Mouse (Mus musculus) kidney, embryonic 14.5 days (tissue): ENCODE results near the gene Thnsl1. TPM values are rescaled to one million over a fixed set of nuclear protein-coding genes. Genes with fewer than 3 reads are reported as not detected.

Source experiments
- ATAC-seq: fragments of 200-750 bp; cut with Nextera tagmentation; 2 replicates; pipeline ENCODE4 v1.8.0; 2017; ENCODE audit warnings: moderate number of reproducible peaks, mild to moderate bottlenecking, moderate TSS enrichment, moderate library complexity; ENCODE audit not compliant: low FRiP score, low TSS enrichment
- H3K27ac ChIP-seq: fragments of 300-500 bp; sonication (generic); 2 replicates; pipeline ENCODE4 v1.5.1; 2014; ENCODE audit warnings: low read depth, mild to moderate bottlenecking, low read length, moderate library complexity, mixed read lengths
- H3K27me3 ChIP-seq: fragments of 300-500 bp; sonication (generic); 2 replicates; pipeline ENCODE4 v1.6.1; 2014; ENCODE audit warnings: mild to moderate bottlenecking, low read length; ENCODE audit not compliant: control insufficient read depth, insufficient read depth
- H3K36me3 ChIP-seq: fragments of 300-500 bp; sonication (generic); 2 replicates; pipeline ENCODE4 v1.6.1; 2014; ENCODE audit warnings: low read length, mixed read lengths; ENCODE audit not compliant: control insufficient read depth, insufficient read depth
- H3K4me1 ChIP-seq: fragments of 300-500 bp; sonication (generic); 2 replicates; pipeline ENCODE4 v1.6.1; 2014; ENCODE audit warnings: low read length, mixed read lengths; ENCODE audit not compliant: control insufficient read depth, insufficient read depth
- H3K4me2 ChIP-seq: fragments of 300-500 bp; sonication (generic); replicated peaks from 2 replicates; pipeline ENCODE4 v1.6.1; 2014; ENCODE audit warnings: low read depth, mild to moderate bottlenecking, low read length
- H3K4me3 ChIP-seq: fragments of 300-500 bp; sonication (generic); 2 replicates; pipeline ENCODE4 v1.5.1; 2014; ENCODE audit warnings: mild to moderate bottlenecking, low read length
- H3K9ac ChIP-seq: fragments of 300-500 bp; sonication (generic); 2 replicates; pipeline ENCODE4 v1.6.1; 2014; ENCODE audit warnings: low read depth, mild to moderate bottlenecking, low read length, moderate library complexity
- H3K9me3 ChIP-seq: fragments of 300-500 bp; sonication (generic); 2 replicates; pipeline ENCODE4 v1.6.1; 2016; ENCODE audit warnings: low read length; ENCODE audit not compliant: control insufficient read depth
- WGBS: fragments of 180-500 bp; shearing (Covaris S2); extraction: QIAGEN DNeasy Blood & Tissue Kit; methylation state at CpG from one replicate; pipeline ENCODE4 v1.1.7; 2014; 5-methylcytosine and 5-hydroxymethylcytosine counted together
- polyA plus RNA-seq: library from polyadenylated mRNA; unstranded; fragments of >200 nt; fragmentation: Nextera tagmentation; extraction: Ambion mirVana; gene quantifications from 2 replicates; pipeline ENCODE4 v1.2.1, GENCODE M21; 2014

Gene Thnsl1
- 5.2 and 8.8 TPM in 2 replicates for polyA plus RNA-seq

DNA sequence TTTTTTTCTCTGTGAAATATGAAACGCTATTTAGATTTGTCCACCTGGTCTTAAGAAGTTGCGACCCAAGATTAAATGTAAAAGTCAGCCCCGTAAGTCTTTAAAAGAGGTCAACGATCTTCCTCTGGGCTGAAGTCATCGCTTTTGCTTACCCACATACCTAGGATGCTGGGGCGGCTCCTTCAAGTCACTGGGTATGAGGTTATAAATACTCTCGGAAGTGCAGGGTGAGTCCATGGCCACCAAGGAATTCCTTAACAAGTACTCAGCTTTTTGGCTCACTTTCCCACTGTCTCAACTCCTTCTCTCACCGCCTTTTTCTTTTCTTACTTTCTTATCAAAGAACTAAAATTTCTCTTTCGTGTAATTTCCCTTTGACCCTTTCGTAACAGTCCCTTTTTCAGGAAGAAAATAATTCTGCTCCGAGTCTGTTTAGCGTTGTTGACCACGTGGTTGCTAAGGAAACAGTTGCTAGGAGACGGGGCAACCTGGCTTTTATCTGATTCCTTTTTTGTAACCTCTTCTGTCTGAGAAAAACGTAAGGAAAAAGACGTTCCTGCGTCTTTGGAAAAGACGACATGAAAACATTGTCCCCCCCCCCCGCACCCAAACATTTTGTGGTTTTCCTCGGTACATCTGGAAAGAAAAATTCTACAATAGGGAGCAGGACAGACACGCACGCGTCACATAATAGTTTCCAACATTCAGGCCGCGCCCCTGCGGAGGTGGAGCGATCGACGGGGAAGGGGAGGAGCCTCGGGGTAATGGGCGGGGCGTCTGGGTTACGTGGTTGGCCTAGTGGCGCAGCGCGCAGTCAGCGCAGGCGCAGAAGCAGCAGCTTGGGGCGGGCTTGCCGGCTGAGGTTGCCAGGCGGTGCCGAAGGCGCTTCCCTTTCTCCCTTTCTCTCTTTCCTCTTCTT, at the start of gene Thnsl1, which contains the start of gene Enkur:
Gene Thnsl1 (plus strand): TSS at position 813 of the 919 bp plus-strand sequence.
Gene Enkur (minus strand): TSS at position 454 of the 919 bp plus-strand sequence.
- Histone ChIP-seq H3K4me2 (peak within 1 kb of the TSS; percentile 73), H3K27me3 (no peaks in the 10 kb centered on the region), H3K4me3 (peak within 1 kb of the TSS; percentile 57), H3K27ac (no peak within 1 kb of the TSS), H3K9ac (peak within 1 kb of the TSS; percentile 64), H3K9me3 (no peaks in the 10 kb centered on the region), H3K4me1 (0 out of 2 replicates have a peak, but pooled peaks cover 9% of the 10 kb centered on the region), H3K36me3 (no peaks in the 10 kb centered on the region)
- ATAC-seq, result peak; percentile 99
- WGBS, result 2% methylated on average over 43 of the region's 43 CpGs

GRCm38 (mm10) chr2:21164296-21164695, 41.2 kb upstream of the Thnsl1 start:
- H3K9me3 ChIP-seq, result no peaks in the 10 kb centered on the region
- H3K4me2 ChIP-seq, result no peak overlapping the region
- no peak overlapping the region for H3K27ac ChIP-seq
- H3K4me1 ChIP-seq, result no peaks in the 10 kb centered on the region
- no peak overlapping the region for H3K4me3 ChIP-seq
- no peak for ATAC-seq
- 87% methylated on average over 8 of the region's 8 CpGs for WGBS
- no peaks in the 10 kb centered on the region for H3K36me3 ChIP-seq
- no peak overlapping the region for H3K9ac ChIP-seq
- H3K27me3 ChIP-seq, result no peaks in the 10 kb centered on the region

DNA sequence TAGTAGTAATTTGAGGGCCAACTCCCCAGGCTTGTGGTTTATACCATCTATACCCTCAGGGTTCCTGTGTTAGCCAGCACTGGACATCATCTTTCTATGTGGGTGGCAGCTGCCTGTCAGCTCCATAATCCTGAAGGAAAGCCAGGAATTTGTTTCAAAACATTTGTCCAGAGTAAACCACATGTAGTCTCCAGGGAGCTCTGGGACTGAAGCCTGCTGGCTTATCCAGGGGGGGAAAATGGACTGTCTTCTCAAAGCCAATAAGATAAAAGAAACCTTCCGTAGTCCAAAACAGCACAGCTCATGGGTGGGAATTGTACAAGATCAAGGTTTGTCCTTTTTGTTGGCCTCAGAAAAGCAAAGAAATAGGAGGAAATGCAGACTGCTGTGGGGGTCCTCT, 37.6 kb upstream of the Thnsl1 start:
- H3K4me1 ChIP-seq, result no peaks in the 10 kb centered on the region
- H3K27ac ChIP-seq, result no peak overlapping the region
- H3K4me3 ChIP-seq, result no peak overlapping the region
- WGBS, result 96% methylated on average over 1 of the region's 1 CpGs
- no peak overlapping the region for H3K4me2 ChIP-seq
- H3K9me3 ChIP-seq, result no peaks in the 10 kb centered on the region
- H3K27me3 ChIP-seq, result no peaks in the 10 kb centered on the region
- no peak overlapping the region for H3K9ac ChIP-seq
- H3K36me3 ChIP-seq, result no peaks in the 10 kb centered on the region
- no peak for ATAC-seq

GRCm38 (mm10) chr2:21172797-21173196, 32.7 kb upstream of the Thnsl1 start:
- no peaks in the 10 kb centered on the region for H3K9me3 ChIP-seq
- H3K36me3 ChIP-seq, result no peaks in the 10 kb centered on the region
- no peak overlapping the region for H3K4me2 ChIP-seq
- no peak overlapping the region for H3K9ac ChIP-seq
- ATAC-seq, result no peak
- no peak overlapping the region for H3K4me3 ChIP-seq
- 69% methylated on average over 3 of the region's 3 CpGs for WGBS
- H3K27ac ChIP-seq, result no peak overlapping the region
- H3K27me3 ChIP-seq, result no peaks in the 10 kb centered on the region
- no peaks in the 10 kb centered on the region for H3K4me1 ChIP-seq

DNA sequence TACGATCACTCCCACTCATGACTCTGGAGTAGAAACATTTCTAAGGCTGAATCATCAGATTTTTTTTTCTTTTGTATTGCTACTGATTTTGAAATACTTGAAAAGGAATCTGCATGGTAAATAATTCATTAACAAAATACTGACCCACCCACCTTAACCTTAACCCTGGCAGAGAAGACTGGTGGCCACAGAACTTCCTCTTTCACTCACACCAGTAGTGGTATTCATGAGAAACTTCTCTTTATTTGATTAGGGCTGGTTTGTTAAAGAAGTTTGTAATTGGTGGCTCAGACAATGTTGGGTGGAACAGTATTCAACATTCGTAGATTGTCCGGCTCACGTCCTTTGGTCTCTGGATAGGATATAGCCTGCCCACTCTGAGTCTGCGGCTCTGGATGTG, 26.4 kb upstream of the Thnsl1 start:
- H3K27ac ChIP-seq, result no peak overlapping the region
- no peaks in the 10 kb centered on the region for H3K9me3 ChIP-seq
- no peak for ATAC-seq
- H3K4me3 ChIP-seq, result no peak overlapping the region
- H3K4me2 ChIP-seq, result no peak overlapping the region
- WGBS, result 97% methylated on average over 5 of the region's 5 CpGs
- H3K36me3 ChIP-seq, result no peaks in the 10 kb centered on the region
- no peak overlapping the region for H3K9ac ChIP-seq
- no peaks in the 10 kb centered on the region for H3K27me3 ChIP-seq
- H3K4me1 ChIP-seq, result no peaks in the 10 kb centered on the region

DNA sequence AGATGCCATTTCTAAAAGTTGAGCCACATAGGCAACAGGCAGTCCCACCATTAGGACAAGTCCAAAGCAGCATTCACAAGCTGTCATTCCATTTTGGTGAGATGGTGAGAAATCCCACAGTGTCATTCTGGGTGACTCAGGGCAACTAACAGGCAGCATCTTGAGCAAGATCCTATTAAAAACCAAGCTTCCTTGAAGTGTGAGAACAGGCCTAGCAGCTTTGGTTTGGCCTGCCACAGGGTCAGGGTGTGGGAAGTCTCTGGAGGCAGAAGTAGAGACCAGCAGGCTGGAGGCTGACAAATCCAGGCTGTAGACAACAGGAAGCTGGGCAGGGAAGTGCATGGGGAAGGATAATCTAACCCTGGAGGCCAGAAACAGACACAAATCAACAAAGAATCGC, 22.7 kb upstream of the Thnsl1 start:
- Histone ChIP-seq H3K4me1 (no peaks in the 10 kb centered on the region), H3K9ac (no peak overlapping the region), H3K36me3 (no peaks in the 10 kb centered on the region), H3K9me3 (no peaks in the 10 kb centered on the region), H3K27ac (no peak overlapping the region), H3K4me2 (no peak overlapping the region), H3K27me3 (no peaks in the 10 kb centered on the region), H3K4me3 (no peak overlapping the region)
- 70% methylated on average over 1 of the region's 1 CpGs for WGBS
- ATAC-seq, result no peak

- H3K36me3 ChIP-seq, result no peaks in the 10 kb centered on the region
- no peak overlapping the region for H3K4me3 ChIP-seq
- no peak overlapping the region for H3K9ac ChIP-seq
- 42% methylated on average over 7 of the region's 7 CpGs for WGBS
- H3K4me1 ChIP-seq, result no peaks in the 10 kb centered on the region
- ATAC-seq, result no peak
- no peaks in the 10 kb centered on the region for H3K27me3 ChIP-seq
- no peak overlapping the region for H3K27ac ChIP-seq
- no peak overlapping the region for H3K4me2 ChIP-seq
- H3K9me3 ChIP-seq, result no peaks in the 10 kb centered on the region
Observed at GRCm38 (mm10) chr2:21187576-21187975, 17.9 kb upstream of the Thnsl1 start.

DNA sequence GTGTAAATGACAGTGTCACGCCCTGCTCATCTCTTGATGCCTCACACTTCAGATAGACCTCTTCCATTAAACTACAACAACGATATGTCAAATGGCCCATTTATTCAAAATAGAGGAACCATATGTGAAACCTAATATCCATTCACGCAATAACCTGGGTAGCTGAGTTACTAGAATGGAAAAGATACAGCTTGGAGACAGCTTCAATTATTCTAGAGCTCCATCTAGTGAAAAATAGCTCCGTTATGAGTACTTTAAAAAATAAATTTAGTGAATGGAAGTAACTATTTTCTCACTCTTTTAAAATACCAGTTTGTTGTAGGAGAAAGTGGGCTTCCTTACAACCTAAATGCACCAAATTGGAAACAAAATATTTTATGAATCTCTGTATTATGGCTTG, 16.9 kb upstream of the Thnsl1 start:
- WGBS, result 70% methylated on average over 4 of the region's 4 CpGs
- Histone ChIP-seq H3K27me3 (no peaks in the 10 kb centered on the region), H3K27ac (no peak overlapping the region), H3K4me2 (no peak overlapping the region), H3K9me3 (no peaks in the 10 kb centered on the region), H3K9ac (no peak overlapping the region), H3K4me1 (no peaks in the 10 kb centered on the region), H3K4me3 (no peak overlapping the region), H3K36me3 (no peaks in the 10 kb centered on the region)
- ATAC-seq, result no peak

GRCm38 (mm10) chr2:21191232-21191631, 14.3 kb upstream of the Thnsl1 start:
- no peaks in the 10 kb centered on the region for H3K27me3 ChIP-seq
- H3K4me1 ChIP-seq, result no peaks in the 10 kb centered on the region
- no peak overlapping the region for H3K4me2 ChIP-seq
- no peak overlapping the region for H3K9ac ChIP-seq
- H3K9me3 ChIP-seq, result no peaks in the 10 kb centered on the region
- no peak for ATAC-seq
- H3K4me3 ChIP-seq, result no peak overlapping the region
- no peaks in the 10 kb centered on the region for H3K36me3 ChIP-seq
- 82% methylated on average over 1 of the region's 1 CpGs for WGBS
- H3K27ac ChIP-seq, result no peak overlapping the region
